Mouse (Mus musculus): ENCODE results near the gene Rpp25l. TPM values are rescaled to one million over a fixed set of nuclear protein-coding genes. Genes with fewer than 3 reads are reported as not detected.
A peak's percentile ranks its signal among the peaks of the same experiment; 100 is the strongest.

The Rpp25l gene
- total and polyA plus RNA-seq, 3 experiments = 52.0 to 63.5 TPM; not detected in 1

GRCm38 (mm10) chr4:41761680-41762079, 48.3 kb upstream of the Rpp25l start:
- Histone ChIP-seq H3K9ac (ENCODE audit: control insufficient read depth, low read depth, low read length, poor library complexity, severe bottlenecking) (peak overlapping the region; percentile 64; the same call in 1 of the 2 replicates), H3K4me1 (ENCODE audit: control insufficient read depth in 1 of 2, insufficient read depth in 2 of 2, low read length in 2 of 2) (peaks cover 6 to 16% of the 10 kb centered on the region in 2 experiments), H3K4me3 (ENCODE audit: control insufficient read depth in 1 of 2, insufficient read depth in 1 of 2, low read depth in 2 of 2, low read length in 2 of 2) (no peak overlapping the region), H3K36me3 (ENCODE audit: control insufficient read depth in 1 of 2, insufficient read depth in 2 of 2, low read length in 2 of 2) (peaks cover 0 to 13% of the 10 kb centered on the region in 2 experiments; a peak in 2 of 4 replicates), H3K9me3 (replicated peaks; ENCODE audit: insufficient read depth, low read length) (no peaks in the 10 kb centered on the region), H3K27ac (ENCODE audit: control insufficient read depth, low read depth, low read length) (no peak overlapping the region; the same call in 1 of the 2 replicates), H3K79me2 (ENCODE audit: control insufficient read depth, insufficient read depth, low read length, poor library complexity) (no peaks in the 10 kb centered on the region; the same call in 1 of the 2 replicates), H3K27me3 (ENCODE audit: control insufficient read depth in 1 of 2, insufficient read depth in 2 of 2, low read length in 2 of 2) (no peaks in the 10 kb centered on the region)
- no peak for DNase-seq (ENCODE audit: low read depth, low spot score)
- TF ChIP-seq MAZ (IDR thresholded peaks at IDR 0.05; ENCODE audit: low read depth, low read length) (no peak), TAL1 (IDR thresholded peaks at IDR 0.05; ENCODE audit: low read length) (no peak), JUND (IDR thresholded peaks at IDR 0.05; ENCODE audit: low read depth, low read length) (no peak)

GRCm38 (mm10) chr4:41760911-41761310, 47.6 kb upstream of the Rpp25l start:
- H3K36me3 ChIP-seq (ENCODE audit: control insufficient read depth in 1 of 2, insufficient read depth in 2 of 2, low read length in 2 of 2) = peaks cover 0 to 13% of the 10 kb centered on the region in 2 experiments; a peak in 2 of 4 replicates
- peak; percentile 44 for DNase-seq (ENCODE audit: low read depth, low spot score)
- H3K9ac ChIP-seq (ENCODE audit: control insufficient read depth, low read depth, low read length, poor library complexity, severe bottlenecking) = peak overlapping the region; percentile 64
- peak overlapping the region; percentile 54 to 87 for H3K4me3 ChIP-seq (ENCODE audit: control insufficient read depth in 1 of 2, insufficient read depth in 1 of 2, low read depth in 2 of 2, low read length in 2 of 2)
- peaks cover 6 to 19% of the 10 kb centered on the region in 2 experiments for H3K4me1 ChIP-seq (ENCODE audit: control insufficient read depth in 1 of 2, insufficient read depth in 2 of 2, low read length in 2 of 2)
- H3K27ac ChIP-seq (ENCODE audit: control insufficient read depth, low read depth, low read length) = peak overlapping the region; percentile 44
- H3K79me2 ChIP-seq (ENCODE audit: control insufficient read depth, insufficient read depth, low read length, poor library complexity) = no peaks in the 10 kb centered on the region; the same call in 1 of the 2 replicates
- H3K9me3 ChIP-seq (replicated peaks; ENCODE audit: insufficient read depth, low read length) = no peaks in the 10 kb centered on the region
- TF ChIP-seq MXI1 (IDR thresholded peaks at IDR 0.05; ENCODE audit: low read depth, low read length) (0 out of 2 replicates have a peak, but pooled peaks have one; percentile 10), POLR2A (IDR thresholded peaks at IDR 0.05; ENCODE audit: control insufficient read depth in 1 of 2, insufficient read depth in 1 of 2, low read depth in 1 of 2, low read length in 2 of 2, poor library complexity in 1 of 2) (no peak), TCF12 (IDR thresholded peaks at IDR 0.05; ENCODE audit: low read depth, low read length) (no peak), NELFE (IDR thresholded peaks at IDR 0.05; ENCODE audit: low read depth, low read length) (no peak)
- H3K27me3 ChIP-seq (ENCODE audit: control insufficient read depth in 1 of 2, insufficient read depth in 2 of 2, low read length in 2 of 2) = no peaks in the 10 kb centered on the region

GRCm38 (mm10) chr4:41760288-41760721, 47.0 kb upstream of the Rpp25l start:
- Histone ChIP-seq H3K27ac (ENCODE audit: control insufficient read depth, low read depth, low read length) (peak overlapping the region; percentile 62), H3K36me3 (ENCODE audit: control insufficient read depth in 1 of 2, insufficient read depth in 2 of 2, low read length in 2 of 2) (peaks cover 0 to 13% of the 10 kb centered on the region in 2 experiments; a peak in 2 of 4 replicates), H3K4me1 (ENCODE audit: control insufficient read depth in 1 of 2, insufficient read depth in 2 of 2, low read length in 2 of 2) (peaks cover 6 to 19% of the 10 kb centered on the region in 2 experiments), H3K4me3 (ENCODE audit: control insufficient read depth in 1 of 2, insufficient read depth in 1 of 2, low read depth in 2 of 2, low read length in 2 of 2) (peak overlapping the region; percentile 54 to 87), H3K79me2 (ENCODE audit: control insufficient read depth, insufficient read depth, low read length, poor library complexity) (peaks cover 1% of the 10 kb centered on the region; the same call in 1 of the 2 replicates), H3K27me3 (ENCODE audit: control insufficient read depth in 1 of 2, insufficient read depth in 2 of 2, low read length in 2 of 2) (no peaks in the 10 kb centered on the region), H3K9me3 (replicated peaks; ENCODE audit: insufficient read depth, low read length) (no peaks in the 10 kb centered on the region), H3K9ac (ENCODE audit: control insufficient read depth, low read depth, low read length, poor library complexity, severe bottlenecking) (peak overlapping the region; percentile 64)
- DNase-seq (ENCODE audit: low read depth, low spot score) = peak; percentile 94
- TF ChIP-seq POLR2AphosphoS2 (IDR thresholded peaks at IDR 0.05; ENCODE audit: low read length) = peak; percentile 55; the same call in 1 of the 2 replicates
- TF ChIP-seq NELFE (IDR thresholded peaks at IDR 0.05; ENCODE audit: low read depth, low read length) = peak; percentile 54
- no peak for TF ChIP-seq CHD2 (IDR thresholded peaks at IDR 0.05; ENCODE audit: low read length)
- TF ChIP-seq CHD1 (IDR thresholded peaks at IDR 0.05; ENCODE audit: low read depth, low read length) = no peak
- peak in 1 of 3 experiments; percentile 27; a peak in 2 of 6 replicates for TF ChIP-seq CTCF (IDR thresholded peaks at IDR 0.05 in 2 of 3, conservative IDR thresholded peaks at IDR 0.05 in 1 of 3; ENCODE audit: control insufficient read depth in 1 of 3, insufficient read depth in 1 of 3, low read depth in 2 of 3, low read length in 3 of 3, poor library complexity in 1 of 3, severe bottlenecking in 1 of 3)
- TF ChIP-seq MAX (IDR thresholded peaks at IDR 0.05; ENCODE audit: low read length) = no peak
- no peak for TF ChIP-seq RCOR1 (IDR thresholded peaks at IDR 0.05; ENCODE audit: low read depth, low read length)
- peak; percentile 64 for TF ChIP-seq HCFC1 (IDR thresholded peaks at IDR 0.05; ENCODE audit: low read depth, low read length)
- no peak for TF ChIP-seq USF2 (IDR thresholded peaks at IDR 0.05; ENCODE audit: borderline replicate concordance in 1 of 2, insufficient read depth in 1 of 2, low read depth in 1 of 2, low read length in 2 of 2)
- no peak for TF ChIP-seq RAD21 (IDR thresholded peaks at IDR 0.05; ENCODE audit: low read depth, low read length)
- no peak for TF ChIP-seq SMC3 (IDR thresholded peaks at IDR 0.05; ENCODE audit: low read depth, low read length)
- TF ChIP-seq ELF1 (IDR thresholded peaks at IDR 0.05; ENCODE audit: low read depth, low read length) = peak; percentile 53; the same call in 1 of the 2 replicates
- 0 out of 2 replicates have a peak, but pooled peaks have one; percentile 14 for TF ChIP-seq ETS1 (IDR thresholded peaks at IDR 0.05; ENCODE audit: low read depth, low read length)
- peak; percentile 71 for TF ChIP-seq ZMIZ1 (IDR thresholded peaks at IDR 0.05; ENCODE audit: low read depth, low read length)
- TF ChIP-seq KAT2A (conservative IDR thresholded peaks at IDR 0.05; ENCODE audit: low read depth, low read length) = peak; percentile 21; the same call in 1 of the 2 replicates
- no peak for TF ChIP-seq E2F4 (IDR thresholded peaks at IDR 0.05; ENCODE audit: borderline replicate concordance, low read depth, low read length)
- 0 out of 2 replicates have a peak, but pooled peaks have one; percentile 33 for TF ChIP-seq GABPA (IDR thresholded peaks at IDR 0.05; ENCODE audit: low read depth, low read length)
- 0 out of 2 replicates have a peak, but pooled peaks have one; percentile 34 for TF ChIP-seq MXI1 (IDR thresholded peaks at IDR 0.05; ENCODE audit: low read depth, low read length)
- no peak for TF ChIP-seq MAFK (IDR thresholded peaks at IDR 0.05; ENCODE audit: borderline replicate concordance, low read depth, low read length)
- peak in 1 of 2 experiments; percentile 60; a peak in 2 of 4 replicates for TF ChIP-seq POLR2A (IDR thresholded peaks at IDR 0.05; ENCODE audit: control insufficient read depth in 1 of 2, insufficient read depth in 1 of 2, low read depth in 1 of 2, low read length in 2 of 2, poor library complexity in 1 of 2)

All from MEL (cell line).